Mouse (Mus musculus) adrenal gland, adult 18-20 months (tissue): ENCODE results near the gene Ephx1. TPM values are rescaled to one million over a fixed set of nuclear protein-coding genes. Genes with fewer than 3 reads are reported as not detected.

Experiments used
- DNase-seq, 2 experiments: peaks; one replicate each; pipeline ENCODE4 v3.0.0; 2021 to 2022; ENCODE audit warnings: low spot score in 2 of 2
- total RNA-seq, 2 experiments: library from RNA; stranded (reverse); gene quantifications; 1 replicate in 1 of 2; 2 replicates in 1 of 2; pipeline ENCODE4 v1.2.3; 2021

The Ephx1 gene
- total RNA-seq, 2 experiments from 2014 or later: 198 to 228 TPM

- no peak for DNase-seq
Observed at GRCm38 (mm10) chr1:180979484-180980251, 41.0 kb downstream of the Ephx1 start.

GRCm38 (mm10) chr1:180976110-180976679, 44.5 kb downstream of the Ephx1 start:
- peak in 1 of 2 experiments; percentile 50 for DNase-seq

- no peak for DNase-seq
Observed at GRCm38 (mm10) chr1:180974126-180974746, 46.5 kb downstream of the Ephx1 start.

- peak in 1 of 2 experiments; percentile 17 for DNase-seq
Observed at GRCm38 (mm10) chr1:180972941-180973340, 47.8 kb downstream of the Ephx1 start.

GRCm38 (mm10) chr1:180967261-180967660, 53.4 kb downstream of the Ephx1 start:
- DNase-seq: no peak

- peak in 1 of 2 experiments; percentile 31 for DNase-seq
Observed at GRCm38 (mm10) chr1:180966542-180966941, 54.2 kb downstream of the Ephx1 start.

- DNase-seq: no peak
Observed at GRCm38 (mm10) chr1:180965786-180966185, 54.9 kb downstream of the Ephx1 start.

GRCm38 (mm10) chr1:180958797-180959196, 61.9 kb downstream of the Ephx1 start:
- no peak for DNase-seq

- DNase-seq: no peak
Observed at GRCm38 (mm10) chr1:180957989-180958388, 62.7 kb downstream of the Ephx1 start.

GRCm38 (mm10) chr1:180956973-180957381, 63.7 kb downstream of the Ephx1 start:
- DNase-seq: peak in 1 of 2 experiments; percentile 46

- no peak for DNase-seq
Observed at GRCm38 (mm10) chr1:180956401-180956800, 64.3 kb downstream of the Ephx1 start.

GRCm38 (mm10) chr1:180952808-180953207, 67.9 kb downstream of the Ephx1 start:
- no peak for DNase-seq

GRCm38 (mm10) chr1:180952085-180952746, 68.5 kb downstream of the Ephx1 start:
- DNase-seq: no peak

GRCm38 (mm10) chr1:180946448-180946847, 74.3 kb downstream of the Ephx1 start:
- DNase-seq: peak in 1 of 2 experiments; percentile 66

- DNase-seq: peak in 1 of 2 experiments; percentile 37
Observed at GRCm38 (mm10) chr1:180945001-180945980, 75.4 kb downstream of the Ephx1 start.

- DNase-seq: peak in 1 of 2 experiments; percentile 36
Observed at GRCm38 (mm10) chr1:180944553-180944952, 76.2 kb downstream of the Ephx1 start.

GRCm38 (mm10) chr1:180943896-180944295, 76.8 kb downstream of the Ephx1 start:
- DNase-seq: peak in 1 of 2 experiments; percentile 30

- no peak for DNase-seq
Observed at GRCm38 (mm10) chr1:180943032-180943644, 77.6 kb downstream of the Ephx1 start.

GRCm38 (mm10) chr1:180942166-180943031, 78.3 kb downstream of the Ephx1 start, which contains the start of gene Tmem63a:
Gene Tmem63a, plus strand, starts transcription at chr1:180942344.
- DNase-seq: peak; percentile 76 to 79
